Mouse (Mus musculus) limb, embryonic 14.5 days (tissue): ENCODE data around the gene Lrrfip1. TPM values are rescaled to one million over a fixed set of nuclear protein-coding genes. Genes with fewer than 3 reads are reported as not detected.

ENCODE experiments used
- ATAC-seq: fragments of 200-750 bp; cut with Nextera tagmentation; 2 replicates; pipeline ENCODE4 v1.8.0; 2017; ENCODE audit warnings: low read depth, moderate number of reproducible peaks, moderate TSS enrichment; ENCODE audit not compliant: low FRiP score
- DNase-seq: peaks from one replicate; pipeline ENCODE4 v3.0.0-alpha.2; 2015; ENCODE audit warnings: low spot score
- H3K27ac ChIP-seq: fragments of 300-500 bp; sonication (generic); replicated peaks from 2 replicates; pipeline ENCODE4 v1.5.1; 2014; ENCODE audit warnings: low read depth, mild to moderate bottlenecking, low read length, moderate library complexity, mixed read lengths
- H3K27me3 ChIP-seq: fragments of 300-500 bp; sonication (generic); 2 replicates; pipeline ENCODE4 v1.6.1; 2014; ENCODE audit warnings: low read length, mixed read lengths; ENCODE audit not compliant: control insufficient read depth, insufficient read depth
- H3K36me3 ChIP-seq: fragments of 300-500 bp; sonication (generic); 2 replicates; pipeline ENCODE4 v1.6.1; 2014; ENCODE audit warnings: mild to moderate bottlenecking, low read length, moderate library complexity, mixed read lengths; ENCODE audit not compliant: control insufficient read depth, insufficient read depth
- H3K4me1 ChIP-seq: fragments of 300-500 bp; sonication (generic); 2 replicates; pipeline ENCODE4 v1.6.1; 2014; ENCODE audit warnings: antibody characterized with exemption, low read length, mixed read lengths; ENCODE audit not compliant: control insufficient read depth, insufficient read depth
- H3K4me2 ChIP-seq: fragments of 300-500 bp; sonication (generic); replicated peaks from 2 replicates; pipeline ENCODE4 v1.6.1; 2014; ENCODE audit warnings: low read depth, mild to moderate bottlenecking, low read length, moderate library complexity; ENCODE audit not compliant: severe bottlenecking
- H3K4me3 ChIP-seq: fragments of 300-500 bp; sonication (generic); replicated peaks from 2 replicates; pipeline ENCODE4 v1.5.1; 2014; ENCODE audit warnings: low read length
- H3K9ac ChIP-seq: fragments of 300-500 bp; sonication (generic); 2 replicates; pipeline ENCODE4 v1.6.1; 2014; ENCODE audit warnings: mild to moderate bottlenecking, low read depth, low read length, moderate library complexity; ENCODE audit not compliant: severe bottlenecking
- H3K9me3 ChIP-seq: fragments of 300-500 bp; sonication (generic); 2 replicates; pipeline ENCODE4 v1.6.1; 2016; ENCODE audit warnings: low read length; ENCODE audit not compliant: control insufficient read depth
- POLR2A ChIP-seq: fragments of 200-500 bp; IDR thresholded peaks from 2 replicates; pipeline ENCODE4 v1.8.0; 2012; ENCODE audit warnings: inconsistent platforms, mild to moderate bottlenecking, moderate library complexity, borderline replicate concordance; ENCODE audit not compliant: insufficient read depth, insufficient read length; ENCODE audit errors: extremely low read depth
- WGBS: fragments of 180-500 bp; shearing (Covaris S2); extraction: QIAGEN DNeasy Blood & Tissue Kit; methylation state at CpG from one replicate; pipeline ENCODE4 v1.1.7; 2014; 5-methylcytosine and 5-hydroxymethylcytosine counted together
- polyA plus RNA-seq, 2 experiments: library from polyadenylated mRNA; depleted of rRNA in 1 of 2; stranded (reverse) in 1 of 2; unstranded in 1 of 2; fragments of >200 nt; fragmentation: Nextera tagmentation in 1 of 2; extraction: Ambion mirVana in 1 of 2; gene quantifications; 2 replicates each; pipeline versions ENCODE4 v1.2.1 to v1.2.3; 2012 to 2014

Lrrfip1 gene
- polyA plus RNA-seq, 2 experiments = 41.6 to 44.3 TPM

- no peak for DNase-seq
- H3K4me3 ChIP-seq = no peak overlapping the region
- no peaks in the 10 kb centered on the region for H3K27me3 ChIP-seq
- peaks cover 11% of the 10 kb centered on the region; the same call in 1 of the 2 replicates for H3K4me1 ChIP-seq
- H3K9me3 ChIP-seq = no peaks in the 10 kb centered on the region
- ATAC-seq = no peak
- WGBS = 82% methylated on average over 3 of the region's 3 CpGs
- no peak for TF ChIP-seq POLR2A
- no peak overlapping the region for H3K4me2 ChIP-seq
- no peak overlapping the region for H3K9ac ChIP-seq
- H3K36me3 ChIP-seq = no peaks in the 10 kb centered on the region
- H3K27ac ChIP-seq = no peak overlapping the region
These were observed 4.1 kb downstream of the Lrrfip1 start for GRCm38 (mm10) chr1:91002641-91003040.

GRCm38 (mm10) chr1:91003522-91004253, 5.2 kb downstream of the Lrrfip1 start:
- H3K27ac ChIP-seq = no peak overlapping the region
- DNase-seq (no peak), ATAC-seq (no peak)
- H3K9me3 ChIP-seq = no peaks in the 10 kb centered on the region
- no peak overlapping the region for H3K4me2 ChIP-seq
- peaks cover 8% of the 10 kb centered on the region; the same call in 1 of the 2 replicates for H3K4me1 ChIP-seq
- H3K4me3 ChIP-seq = no peak overlapping the region
- 78% methylated on average over 8 of the region's 8 CpGs for WGBS
- H3K27me3 ChIP-seq = no peaks in the 10 kb centered on the region
- TF ChIP-seq POLR2A = no peak
- no peaks in the 10 kb centered on the region for H3K36me3 ChIP-seq
- no peak overlapping the region for H3K9ac ChIP-seq

- no peak for ATAC-seq
- no peaks in the 10 kb centered on the region for H3K4me1 ChIP-seq
- no peak for TF ChIP-seq POLR2A
These were observed 7.5 kb downstream of the Lrrfip1 start for GRCm38 (mm10) chr1:91006037-91006436.

GRCm38 (mm10) chr1:91006708-91007107, 8.2 kb downstream of the Lrrfip1 start:
- Histone ChIP-seq H3K4me3 (no peak overlapping the region), H3K9me3 (no peaks in the 10 kb centered on the region), H3K27ac (no peak overlapping the region), H3K4me2 (no peak overlapping the region), H3K4me1 (no peaks in the 10 kb centered on the region), H3K9ac (no peak overlapping the region), H3K27me3 (no peaks in the 10 kb centered on the region), H3K36me3 (0 out of 2 replicates have a peak, but pooled peaks cover 4% of the 10 kb centered on the region)
- 90% methylated on average over 9 of the region's 9 CpGs for WGBS
- DNase-seq = no peak
- ATAC-seq = no peak
- TF ChIP-seq POLR2A = no peak

More at GRCm38 (mm10) chr1:91006037-91006436, 7.5 kb downstream of the Lrrfip1 start:
- no peak overlapping the region for H3K27ac ChIP-seq
- H3K4me2 ChIP-seq = no peak overlapping the region
- no peaks in the 10 kb centered on the region for H3K9me3 ChIP-seq
- 79% methylated on average over 5 of the region's 5 CpGs for WGBS
- H3K4me3 ChIP-seq = no peak overlapping the region
- H3K9ac ChIP-seq = no peak overlapping the region
- no peaks in the 10 kb centered on the region for H3K27me3 ChIP-seq
- no peak for DNase-seq
- 0 out of 2 replicates have a peak, but pooled peaks cover under 1% of the 10 kb centered on the region for H3K36me3 ChIP-seq

- TF ChIP-seq POLR2A = no peak
- Histone ChIP-seq H3K36me3 (0 out of 2 replicates have a peak, but pooled peaks cover 4% of the 10 kb centered on the region), H3K9ac (no peak overlapping the region), H3K9me3 (no peaks in the 10 kb centered on the region), H3K27me3 (no peaks in the 10 kb centered on the region), H3K4me1 (peaks cover 6% of the 10 kb centered on the region), H3K4me2 (no peak overlapping the region), H3K27ac (no peak overlapping the region), H3K4me3 (no peak overlapping the region)
- WGBS = 93% methylated on average over 14 of the region's 14 CpGs
- ATAC-seq = no peak
- DNase-seq = no peak
These were observed 9.7 kb downstream of the Lrrfip1 start for GRCm38 (mm10) chr1:91008147-91008682.
